10 mouse cellular contexts compared by ENCODE assay signal in the genomic region with DNA sequence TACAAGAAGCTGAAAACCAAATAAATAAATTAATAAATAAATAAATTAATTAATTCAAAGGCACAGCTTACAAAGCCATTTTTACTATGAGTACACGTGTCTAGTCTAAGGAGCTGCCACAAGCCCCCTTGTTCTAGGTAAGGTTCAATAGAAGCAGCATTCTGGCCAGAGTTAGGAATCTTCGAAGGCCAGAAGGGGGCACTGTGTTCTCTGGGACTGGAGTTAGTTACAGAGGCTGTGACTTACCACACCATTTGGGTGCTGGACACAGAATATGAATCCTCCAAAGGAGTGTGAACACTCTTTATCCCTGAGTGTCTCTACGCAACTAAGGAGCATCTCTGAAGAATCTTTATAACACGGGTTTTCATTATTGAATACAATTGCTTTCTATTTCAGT. TPM values are rescaled to one million over a fixed set of nuclear protein-coding genes. Genes with fewer than 3 reads are reported as not detected.
DNase-seq lines count a peak whose midpoint lies in the region; ATAC-seq lines count a peak whose summit lies in the region.
"Had no signal": no experiment of that assay in that cellular context is flagged by ENCODE, and none has a peak within 500 bp of the region (broad histone marks: within the 10 kb centered on the region; RNA-seq: fewer than 3 reads in every experiment).

No protein-coding gene starts in this region.

- H3K9me3 ChIP-seq in limb, embryonic 11.5 days (ENCODE audit: control insufficient read depth, low read length), result no peaks in the 10 kb centered on the region
- H3K9me3 ChIP-seq in limb, embryonic 10.5 days (replicated peaks), result no peaks in the 10 kb centered on the region
- H3K9me3 ChIP-seq in intestine, embryonic 16.5 days (ENCODE audit: control insufficient read depth, low read length), result no peaks in the 10 kb centered on the region
- H3K9me3 ChIP-seq: heart, embryonic 13.5 days had no signal

- no peaks in the 10 kb centered on the region for H3K27me3 ChIP-seq in limb, embryonic 11.5 days (ENCODE audit: control insufficient read depth, insufficient read depth, low read length)
- H3K27me3 ChIP-seq in limb, embryonic 10.5 days (ENCODE audit: low read depth, poor library complexity, severe bottlenecking), result no peaks in the 10 kb centered on the region
- H3K27me3 ChIP-seq in intestine, embryonic 16.5 days (replicated peaks; ENCODE audit: control insufficient read depth, insufficient read depth, low read length), result no peaks in the 10 kb centered on the region
- H3K27me3 ChIP-seq: heart, embryonic 13.5 days had no signal

- 88% methylated on average over 4 of the region's 4 CpGs for WGBS in limb, embryonic 11.5 days
- WGBS in limb, embryonic 10.5 days, result 91% methylated on average over 4 of the region's 4 CpGs
- WGBS in intestine, embryonic 16.5 days, result 83% methylated on average over 4 of the region's 4 CpGs

- no peak for ATAC-seq in limb, embryonic 11.5 days (ENCODE audit: insufficient number of reproducible peaks, low FRiP score, low TSS enrichment, low read depth)
- ATAC-seq in intestine, embryonic 16.5 days, result no peak

- H3K4me1 ChIP-seq in limb, embryonic 11.5 days (ENCODE audit: control insufficient read depth, insufficient read depth, low read length), result no peaks in the 10 kb centered on the region
- H3K4me1 ChIP-seq in limb, embryonic 10.5 days, result no peaks in the 10 kb centered on the region
- H3K4me1 ChIP-seq in intestine, embryonic 16.5 days (ENCODE audit: control insufficient read depth, insufficient read depth, low read length), result no peaks in the 10 kb centered on the region

- no peak overlapping the region for H3K9ac ChIP-seq in limb, embryonic 11.5 days (ENCODE audit: low read length)
- H3K9ac ChIP-seq in intestine, embryonic 16.5 days (ENCODE audit: low read depth, low read length), result no peak overlapping the region
- H3K9ac ChIP-seq: heart, embryonic 13.5 days had no signal

- DNase-seq in cerebellum, adult 18-20 months, result peak; percentile 39 to 40
- DNase-seq in cerebellum, adult 11-12 months, result no peak
- peak; percentile 50 for DNase-seq in limb, embryonic 11.5 days (ENCODE audit: low spot score)
- no peak for DNase-seq in limb, embryonic 10.5 days (ENCODE audit: low spot score)
- peak; percentile 13 for DNase-seq in c-Kit-negative CD71-positive TER-119-positive erythroid progenitor cells, embryonic 14.5 days (ENCODE audit: low read depth, low spot score)
- DNase-seq in lung, postnatal 25 days (ENCODE audit: low spot score), result peak; percentile 35
- DNase-seq in right cerebral cortex, postnatal 36 days (ENCODE audit: low spot score in 2 of 2), result no peak

- peaks cover 5% of the 10 kb centered on the region for H3K36me3 ChIP-seq in limb, embryonic 11.5 days (ENCODE audit: control insufficient read depth, insufficient read depth, low read length)
- H3K36me3 ChIP-seq in limb, embryonic 10.5 days, result peaks cover 88% of the 10 kb centered on the region
- peaks cover 5% of the 10 kb centered on the region; the same call in 1 of the 2 replicates for H3K36me3 ChIP-seq in intestine, embryonic 16.5 days (ENCODE audit: control insufficient read depth, insufficient read depth, low read length)

- H3K27ac ChIP-seq in limb, embryonic 11.5 days (replicated peaks; ENCODE audit: low read depth, low read length), result no peak overlapping the region
- H3K27ac ChIP-seq in limb, embryonic 10.5 days, result no peak overlapping the region
- H3K27ac ChIP-seq in intestine, embryonic 16.5 days (ENCODE audit: low read length), result no peak overlapping the region
- H3K27ac ChIP-seq: heart, embryonic 13.5 days; macrophage had no signal

- H3K4me2 ChIP-seq in limb, embryonic 11.5 days (ENCODE audit: low read depth, severe bottlenecking), result no peak overlapping the region
- no peak overlapping the region for H3K4me2 ChIP-seq in intestine, embryonic 16.5 days (ENCODE audit: low read depth, low read length)
- H3K4me2 ChIP-seq: heart, embryonic 13.5 days had no signal

- no peak overlapping the region for H3K4me3 ChIP-seq in limb, embryonic 11.5 days (ENCODE audit: low read depth, low read length)
- no peak overlapping the region for H3K4me3 ChIP-seq in limb, embryonic 10.5 days
- H3K4me3 ChIP-seq in intestine, embryonic 16.5 days (ENCODE audit: low read length), result no peak overlapping the region
- H3K4me3 ChIP-seq: heart, embryonic 13.5 days had no signal

RNA-seq across cellular contexts. Expression of a gene that starts 23.7 kb away (rescaled TPM):
- 142 and 143 TPM in 2 replicates for polyA plus RNA-seq in limb, embryonic 11.5 days (2014; fragmentation: Nextera tagmentation; extraction: Ambion mirVana)
- 125 and 141 TPM in 2 replicates for polyA plus RNA-seq in limb, embryonic 10.5 days (2016; fragmentation: Nextera tagmentation; extraction: Ambion mirVana)
- polyA plus RNA-seq in intestine, embryonic 16.5 days (2015; fragmentation: Nextera tagmentation; extraction: Ambion mirVana), result 99.3 and 103 TPM in 2 replicates

RNA-seq across cellular contexts. Expression of a gene that starts 57.4 kb away (rescaled TPM):
- polyA plus RNA-seq in limb, embryonic 11.5 days (2014; fragmentation: Nextera tagmentation; extraction: Ambion mirVana), result 0.67 and 0.99 TPM in 2 replicates
- 0.36 and 0.63 TPM in 2 replicates for polyA plus RNA-seq in limb, embryonic 10.5 days (2016; fragmentation: Nextera tagmentation; extraction: Ambion mirVana)
- polyA plus RNA-seq in intestine, embryonic 16.5 days (2015; fragmentation: Nextera tagmentation; extraction: Ambion mirVana), result 0.77 and 1.3 TPM in 2 replicates
- polyA plus RNA-seq: macrophage had no signal

Comparison
In these comparisons a context has a peak if more than half of its experiments do, and no peak if none do; other contexts are left out.
1. DNase-seq: peak in cerebellum, adult 18-20 months (2 of 2), limb, embryonic 11.5 days (single experiment), c-Kit-negative CD71-positive TER-119-positive erythroid progenitor cells, embryonic 14.5 days (single experiment) and lung, postnatal 25 days (single experiment); none in cerebellum, adult 11-12 months (single experiment), limb, embryonic 10.5 days (single experiment) and right cerebral cortex, postnatal 36 days (0 of 2).